In genomic region chr11:95859468-95859855, GRCm38 (mm10) we compare ENCODE assay signal across 8 mouse cellular contexts. TPM values are rescaled to one million over a fixed set of nuclear protein-coding genes. Genes with fewer than 3 reads are reported as not detected.
DNase-seq lines count a peak whose midpoint lies in the region; ATAC-seq lines count a peak whose summit lies in the region.

No protein-coding gene starts in this region.

- H3K27me3 ChIP-seq in midbrain, embryonic 10.5 days (ENCODE audit: low read depth, poor library complexity, severe bottlenecking) = no peaks in the 10 kb centered on the region
- H3K27me3 ChIP-seq in stomach, embryonic 16.5 days (ENCODE audit: control insufficient read depth, insufficient read depth, low read length) = no peaks in the 10 kb centered on the region

- no peaks in the 10 kb centered on the region for H3K36me3 ChIP-seq in midbrain, embryonic 10.5 days
- no peaks in the 10 kb centered on the region for H3K36me3 ChIP-seq in stomach, embryonic 16.5 days (ENCODE audit: control insufficient read depth, insufficient read depth, low read length)

- ATAC-seq in activated CD4-positive, CD25-positive, alpha-beta regulatory T cell, adult 4 months = peak; percentile 17
- ATAC-seq in erythroid progenitor cell, adult 5-6 weeks (replicated peaks; ENCODE audit: low FRiP score, poor library complexity, severe bottlenecking) = peak; percentile 58
- ATAC-seq in stomach, embryonic 16.5 days (ENCODE audit: insufficient read depth, low FRiP score) = peak; percentile 44

- peaks cover 22% of the 10 kb centered on the region for H3K4me1 ChIP-seq in midbrain, embryonic 10.5 days
- H3K4me1 ChIP-seq in stomach, embryonic 16.5 days (ENCODE audit: control insufficient read depth, insufficient read depth, low read length) = peaks cover 6% of the 10 kb centered on the region; the same call in 1 of the 2 replicates

- peak overlapping the region; percentile 71 for H3K4me2 ChIP-seq in stomach, embryonic 16.5 days (ENCODE audit: low read depth, low read length)

- peak overlapping the region; percentile 87 for H3K27ac ChIP-seq in midbrain, embryonic 10.5 days (replicated peaks)
- H3K27ac ChIP-seq in stomach, embryonic 16.5 days (ENCODE audit: low read length) = peak overlapping the region; percentile 96

- peak overlapping the region; percentile 73 for H3K9ac ChIP-seq in stomach, embryonic 16.5 days (ENCODE audit: low read length)

- peak; percentile 61 to 69 for DNase-seq in frontal cortex, postnatal 10 days (ENCODE audit: low spot score in 2 of 2)
- no peak for DNase-seq in frontal cortex, postnatal 14 days (ENCODE audit: low spot score in 2 of 2)
- peak; percentile 92 for DNase-seq in 3134 (ENCODE audit: extremely low read depth, insufficient read length, low spot score)
- peak; percentile 69 to 70 for DNase-seq in left cerebral cortex, postnatal 14 days (ENCODE audit: low spot score in 2 of 2)
- peak; percentile 81 for DNase-seq in midbrain, embryonic 10.5 days (ENCODE audit: low spot score)

- WGBS in midbrain, embryonic 10.5 days = under 1% methylated on average over 35 of the region's 35 CpGs
- under 1% methylated on average over 35 of the region's 35 CpGs for WGBS in stomach, embryonic 16.5 days

- H3K9me3 ChIP-seq in midbrain, embryonic 10.5 days (replicated peaks) = peaks cover under 1% of the 10 kb centered on the region; the same call in 1 of the 2 replicates
- H3K9me3 ChIP-seq in stomach, embryonic 16.5 days (replicated peaks; ENCODE audit: control insufficient read depth, low read length) = no peaks in the 10 kb centered on the region

- peak overlapping the region; percentile 70 for H3K4me3 ChIP-seq in midbrain, embryonic 10.5 days
- H3K4me3 ChIP-seq in stomach, embryonic 16.5 days (replicated peaks; ENCODE audit: low read length) = peak overlapping the region; percentile 79

- intact Hi-C loops in left cerebral cortex, postnatal 14 days (cut with DNase I) = no loop called here

RNA-seq across cellular contexts. Expression of gene Abi3, which starts 17.2 kb away (rescaled TPM):
- polyA plus RNA-seq in activated CD4-positive, CD25-positive, alpha-beta regulatory T cell, adult 4 months (2017; shearing (Covaris generic)) = 10 to 100 TPM; 58.8 to 59.2 TPM
- total RNA-seq in erythroid progenitor cell, adult 5-6 weeks (2015; ENCODE audit: low replicate concordance) = 2.1 and 4.7 TPM in 2 replicates
- total RNA-seq in erythroid progenitor cell, adult 5-6 weeks (2017; ENCODE audit: low replicate concordance) = 2.3 and 16.0 TPM in 2 replicates
- total RNA-seq in left cerebral cortex, postnatal 14 days (2021) = 1 to 10 TPM; 4.8 to 6.3 TPM
- polyA plus RNA-seq in midbrain, embryonic 10.5 days (2016; fragmentation: Nextera tagmentation; extraction: Ambion mirVana) = 3.5 and 3.6 TPM in 2 replicates
- polyA plus RNA-seq in stomach, embryonic 16.5 days (2015; fragmentation: Nextera tagmentation; extraction: Ambion mirVana) = 9.7 and 9.9 TPM in 2 replicates

RNA-seq across cellular contexts. Expression of gene Gngt2, which starts 22.4 kb away (rescaled TPM):
- 10 to 100 TPM; 47.5 to 58.4 TPM for polyA plus RNA-seq in activated CD4-positive, CD25-positive, alpha-beta regulatory T cell, adult 4 months (2017; shearing (Covaris generic))
- 26.3 and 28.1 TPM in 2 replicates for total RNA-seq in erythroid progenitor cell, adult 5-6 weeks (2015; ENCODE audit: low replicate concordance)
- 14.6 and 20.5 TPM in 2 replicates for total RNA-seq in erythroid progenitor cell, adult 5-6 weeks (2017; ENCODE audit: low replicate concordance)
- total RNA-seq in left cerebral cortex, postnatal 14 days (2021) = 1 to 10 TPM; 2.5 to 3.2 TPM
- polyA plus RNA-seq in midbrain, embryonic 10.5 days (2016; fragmentation: Nextera tagmentation; extraction: Ambion mirVana) = 4.4 and 6.1 TPM in 2 replicates
- polyA plus RNA-seq in stomach, embryonic 16.5 days (2015; fragmentation: Nextera tagmentation; extraction: Ambion mirVana) = 16.1 and 18.2 TPM in 2 replicates

RNA-seq across cellular contexts. Expression of gene Phospho1, which starts 35.2 kb away (rescaled TPM):
- not detected for polyA plus RNA-seq in activated CD4-positive, CD25-positive, alpha-beta regulatory T cell, adult 4 months (2017; shearing (Covaris generic))
- 10.1 and 12.6 TPM in 2 replicates for total RNA-seq in erythroid progenitor cell, adult 5-6 weeks (2015; ENCODE audit: low replicate concordance)
- total RNA-seq in erythroid progenitor cell, adult 5-6 weeks (2017; ENCODE audit: low replicate concordance) = 18.6 TPM in 1 of 2 replicates, not detected in the other
- 10 to 100 TPM; 34.7 to 35.2 TPM for total RNA-seq in left cerebral cortex, postnatal 14 days (2021)
- 0.30 TPM in 1 of 2 replicates, not detected in the other for polyA plus RNA-seq in midbrain, embryonic 10.5 days (2016; fragmentation: Nextera tagmentation; extraction: Ambion mirVana)
- 0.54 and 0.94 TPM in 2 replicates for polyA plus RNA-seq in stomach, embryonic 16.5 days (2015; fragmentation: Nextera tagmentation; extraction: Ambion mirVana)

RNA-seq across cellular contexts. Expression of gene B4galnt2, which starts 55.2 kb away (rescaled TPM):
- polyA plus RNA-seq in activated CD4-positive, CD25-positive, alpha-beta regulatory T cell, adult 4 months (2017; shearing (Covaris generic)) = under 1 TPM in 1 of 2 experiments, not detected in 1; 0.25 TPM
- not detected in 2 replicates for total RNA-seq in erythroid progenitor cell, adult 5-6 weeks (2015; ENCODE audit: low replicate concordance)
- total RNA-seq in erythroid progenitor cell, adult 5-6 weeks (2017; ENCODE audit: low replicate concordance) = not detected in 2 replicates
- not detected for total RNA-seq in left cerebral cortex, postnatal 14 days (2021)
- 0.11 and 0.14 TPM in 2 replicates for polyA plus RNA-seq in midbrain, embryonic 10.5 days (2016; fragmentation: Nextera tagmentation; extraction: Ambion mirVana)
- 3.0 and 4.5 TPM in 2 replicates for polyA plus RNA-seq in stomach, embryonic 16.5 days (2015; fragmentation: Nextera tagmentation; extraction: Ambion mirVana)

Comparison
In these comparisons a context has a peak if more than half of its experiments do, and no peak if none do; other contexts are left out.
1. DNase-seq: peak in frontal cortex, postnatal 10 days (2 of 2), 3134 (single experiment), left cerebral cortex, postnatal 14 days (2 of 2) and midbrain, embryonic 10.5 days (single experiment); none in frontal cortex, postnatal 14 days (0 of 2).
2. Peak in every context shown above with its lines, with median percentiles within 50 percentile points of each other: ATAC-seq.